Mouse (Mus musculus) megakaryocyte, embryonic 14.5 days (primary cell): Measurements from ENCODE around the gene Gabpb2.
"Not testable (repeated sequence)": the region's sequence is repeated elsewhere in the genome, so short reads cannot be mapped to it uniquely, and the experiment has no call there.

Source experiments
- FLI1 ChIP-seq: IDR thresholded peaks from 2 replicates; pipeline ENCODE4 v1.6.1; 2012; ENCODE audit warnings: low read length, inconsistent platforms, mixed read lengths
- GATA1 ChIP-seq: IDR thresholded peaks from 3 replicates; pipeline ENCODE4 v1.6.1; 2012; ENCODE audit warnings: mixed read lengths, low read length, inconsistent platforms, borderline replicate concordance

DNA sequence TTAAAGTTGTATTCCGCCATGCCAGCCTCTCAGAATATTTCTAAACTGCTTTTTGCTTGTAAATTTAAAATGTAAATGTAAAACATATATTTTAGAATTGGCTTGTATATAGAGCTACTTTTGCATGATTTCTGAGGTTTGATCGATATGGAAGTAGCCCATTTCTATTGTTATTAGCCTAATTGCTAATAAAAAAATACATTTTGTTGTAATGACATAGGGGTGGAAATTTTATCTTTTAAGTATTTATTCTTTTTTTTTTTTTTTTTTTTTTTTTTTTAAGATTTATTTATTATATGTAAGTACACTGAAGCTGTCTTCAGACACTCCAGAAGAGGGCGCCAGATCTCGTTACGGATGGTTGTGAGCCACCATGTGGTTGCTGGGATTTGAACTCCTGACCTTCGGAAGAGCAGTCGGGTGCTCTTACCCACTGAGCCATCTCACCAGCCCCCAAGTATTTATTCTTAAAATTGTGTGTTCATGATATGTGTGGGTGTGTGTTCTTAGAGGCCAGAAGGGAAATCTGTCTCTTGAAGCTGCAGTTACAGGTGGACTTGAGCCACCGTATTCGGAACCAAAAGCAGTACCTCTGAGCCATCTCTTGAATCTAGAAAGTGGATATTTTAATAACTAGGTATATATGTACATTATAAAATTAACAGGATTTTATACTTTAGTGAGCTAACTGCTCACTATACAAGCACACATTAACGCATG is 4.7 kb downstream of the Gabpb2 start:
- TF ChIP-seq GATA1, FLI1: not testable (repeated sequence)
